Mouse (Mus musculus): ENCODE measurements around the gene Ppm1l. TPM values are rescaled to one million over a fixed set of nuclear protein-coding genes. Genes with fewer than 3 reads are reported as not detected.

Gene Ppm1l
- polyA plus RNA-seq, 1 experiment from 2014 or later: 4.8 TPM

DNA sequence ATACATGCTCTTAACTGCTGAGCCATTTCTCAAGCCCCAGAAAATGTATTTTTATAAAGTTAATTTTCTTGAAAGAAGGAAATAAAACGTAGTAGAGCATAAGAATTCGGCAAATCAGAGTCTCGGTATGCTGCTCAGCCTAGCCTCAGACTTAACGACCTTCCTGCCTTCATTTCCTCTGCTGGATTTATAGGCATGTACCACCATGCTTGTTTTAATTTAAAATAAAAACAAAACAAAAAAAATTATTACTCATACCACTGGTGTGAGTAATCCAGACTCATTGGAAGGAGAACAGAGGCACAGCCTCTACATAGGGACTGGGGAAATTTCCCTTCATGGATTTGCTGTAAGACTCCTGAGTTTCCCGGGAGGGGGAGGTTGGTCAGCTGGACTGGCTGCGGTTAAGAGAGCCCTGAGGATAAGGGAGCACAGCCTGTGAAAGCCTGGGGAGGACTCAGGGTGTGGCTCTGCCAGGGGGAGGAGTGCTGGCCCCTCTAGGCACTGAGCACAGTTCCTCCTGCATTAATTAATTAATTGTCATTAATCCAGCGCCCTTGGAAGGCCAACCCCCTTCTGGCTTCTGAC, 39.5 kb downstream of the Ppm1l start:
- no peak for ATAC-seq (ENCODE audit: insufficient read depth)
- WGBS (ENCODE audit: insufficient replicate concordance): 66% methylated on average over 7 of the region's 7 CpGs

DNA sequence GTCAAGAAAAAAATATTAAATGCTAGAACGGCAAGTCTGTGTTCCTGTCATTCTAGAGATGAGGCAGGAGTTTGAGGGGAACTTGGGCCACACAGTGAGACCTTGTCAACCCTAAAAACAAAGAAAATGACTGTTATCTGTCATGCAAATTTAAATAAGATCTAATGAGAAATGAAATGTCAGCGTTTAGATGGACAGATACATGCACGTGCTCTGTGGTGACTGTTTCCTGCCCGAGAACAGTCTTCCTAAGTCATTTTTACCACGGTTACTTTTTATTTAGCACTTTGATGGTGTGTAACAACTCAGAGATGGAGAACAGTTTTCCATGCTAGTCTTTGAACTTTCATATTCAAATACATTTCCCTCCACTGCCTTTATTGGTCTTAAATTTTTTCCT, 40.1 kb downstream of the Ppm1l start:
- Histone ChIP-seq H3K4me2 (no peak overlapping the region), H3K9me3 (replicated peaks) (no peaks in the 10 kb centered on the region), H3K27me3 (no peaks in the 10 kb centered on the region), H3K9ac (no peak overlapping the region), H3K4me3 (replicated peaks) (no peak overlapping the region), H3K27ac (replicated peaks) (no peak overlapping the region), H3K36me3 (replicated peaks) (no peaks in the 10 kb centered on the region), H3K4me1 (replicated peaks) (peaks cover 20% of the 10 kb centered on the region)
- ATAC-seq (ENCODE audit: insufficient read depth): no peak
- WGBS (ENCODE audit: insufficient replicate concordance): 24% methylated on average over 5 of the region's 5 CpGs

More for the DNA sequence above, 39.5 kb downstream of the Ppm1l start:
- Histone ChIP-seq H3K36me3 (replicated peaks) (no peaks in the 10 kb centered on the region), H3K9ac (no peak overlapping the region), H3K4me2 (no peak overlapping the region), H3K9me3 (replicated peaks) (no peaks in the 10 kb centered on the region), H3K4me3 (replicated peaks) (no peak overlapping the region), H3K27me3 (no peaks in the 10 kb centered on the region), H3K4me1 (replicated peaks) (peaks cover 25% of the 10 kb centered on the region), H3K27ac (replicated peaks) (no peak overlapping the region)

DNA sequence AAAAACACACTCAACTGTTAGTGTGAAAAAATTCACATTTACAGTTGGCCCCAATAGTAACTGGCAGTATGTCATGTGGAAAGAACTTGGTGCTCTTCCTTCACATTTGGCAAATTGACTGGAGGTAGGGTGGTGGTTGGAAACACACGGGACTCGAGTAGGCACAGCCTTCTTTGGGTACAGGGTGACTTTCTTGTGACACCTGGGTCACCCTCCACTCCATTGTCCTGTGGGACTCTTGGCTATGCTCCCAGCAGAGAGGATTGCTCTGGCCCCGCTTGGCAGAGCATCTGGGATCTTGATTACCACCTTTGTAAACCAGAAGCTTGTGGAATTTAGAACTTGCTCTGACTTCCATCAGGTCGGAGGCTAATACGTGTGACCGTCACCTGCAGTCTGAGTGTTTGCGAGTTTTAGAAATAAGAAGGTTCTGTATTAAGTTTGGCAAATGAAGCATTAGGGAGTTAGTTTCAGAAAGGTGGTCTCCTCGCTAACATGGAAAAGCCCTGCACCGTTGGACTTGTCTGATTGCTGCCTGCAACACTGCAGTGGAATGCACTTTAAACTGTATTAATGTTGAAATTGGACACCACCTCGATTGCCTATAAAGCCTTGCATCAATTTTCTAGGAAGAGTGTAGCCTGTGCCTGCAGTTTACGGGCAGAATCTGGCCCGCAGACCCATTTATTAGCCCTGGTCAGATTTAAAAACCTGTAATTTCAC, 41.4 kb downstream of the Ppm1l start:
- no peaks in the 10 kb centered on the region for H3K36me3 ChIP-seq (replicated peaks)
- H3K27ac ChIP-seq (replicated peaks): no peak overlapping the region
- no peaks in the 10 kb centered on the region for H3K9me3 ChIP-seq (replicated peaks)
- H3K9ac ChIP-seq: no peak overlapping the region
- H3K4me3 ChIP-seq (replicated peaks): no peak overlapping the region
- WGBS (ENCODE audit: insufficient replicate concordance): 80% methylated on average over 12 of the region's 12 CpGs
- H3K4me2 ChIP-seq: no peak overlapping the region
- no peak for ATAC-seq (ENCODE audit: insufficient read depth)
- H3K27me3 ChIP-seq: no peaks in the 10 kb centered on the region
- H3K4me1 ChIP-seq (replicated peaks): peaks cover 15% of the 10 kb centered on the region; the same call in 1 of the 2 replicates

DNA sequence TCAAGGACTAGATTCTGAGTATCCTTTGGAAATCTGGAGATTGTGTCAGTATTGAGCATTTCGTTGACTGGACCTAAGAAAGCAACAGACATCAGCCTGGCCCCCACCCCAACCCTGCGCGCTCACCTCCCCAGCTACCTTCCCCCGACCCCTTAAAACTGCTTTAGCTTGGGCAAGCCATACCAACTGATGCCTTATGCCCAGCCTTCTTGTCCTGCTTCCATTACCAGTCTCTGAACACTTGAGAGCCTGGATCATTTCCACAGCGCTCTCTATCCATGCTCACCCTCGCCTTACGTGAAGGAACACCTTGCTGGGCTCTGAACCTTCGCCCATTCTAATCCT, 41.9 kb downstream of the Ppm1l start:
- H3K9ac ChIP-seq: no peak overlapping the region
- H3K27ac ChIP-seq (replicated peaks): no peak overlapping the region
- H3K27me3 ChIP-seq: no peaks in the 10 kb centered on the region
- H3K9me3 ChIP-seq (replicated peaks): no peaks in the 10 kb centered on the region
- H3K4me2 ChIP-seq: no peak overlapping the region
- H3K36me3 ChIP-seq (replicated peaks): no peaks in the 10 kb centered on the region
- H3K4me1 ChIP-seq (replicated peaks): peaks cover 15% of the 10 kb centered on the region; the same call in 1 of the 2 replicates
- no peak overlapping the region for H3K4me3 ChIP-seq (replicated peaks)
- WGBS (ENCODE audit: insufficient replicate concordance): 86% methylated on average over 8 of the region's 8 CpGs
- no peak for ATAC-seq (ENCODE audit: insufficient read depth)

DNA sequence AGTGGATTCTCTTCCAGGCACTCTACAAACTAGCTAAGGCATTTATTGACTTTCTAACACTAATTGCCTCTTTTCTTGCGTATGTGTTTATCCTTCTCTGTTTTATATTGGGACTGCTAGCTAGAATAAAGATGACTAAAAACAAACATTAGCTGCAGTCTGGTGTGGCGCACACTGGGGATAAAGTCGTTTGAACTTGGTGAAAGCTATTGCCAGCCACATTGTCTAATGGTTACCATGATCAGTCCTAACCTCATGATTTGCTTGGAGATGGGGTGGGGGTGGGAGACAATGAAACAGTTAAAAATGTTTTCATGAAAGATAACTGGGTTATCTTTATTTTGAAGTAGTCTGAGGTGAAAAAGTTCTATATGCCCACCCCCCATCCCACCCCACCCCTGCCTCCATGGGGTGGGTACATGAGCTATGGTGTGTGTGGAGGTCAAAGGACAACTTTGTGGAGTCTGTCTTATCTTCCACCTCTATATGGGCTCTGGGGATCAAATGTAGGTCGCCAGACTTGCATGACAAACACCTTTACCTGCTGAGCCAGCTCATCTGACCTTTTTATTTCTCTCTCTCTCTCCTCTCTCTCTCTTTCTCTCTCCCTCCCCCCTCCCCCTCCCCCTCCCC, 43.7 kb downstream of the Ppm1l start:
- no peak overlapping the region for H3K4me3 ChIP-seq (replicated peaks)
- no peak overlapping the region for H3K9ac ChIP-seq
- WGBS (ENCODE audit: insufficient replicate concordance): 51% methylated on average over 4 of the region's 4 CpGs
- peaks cover 14% of the 10 kb centered on the region; the same call in 1 of the 2 replicates for H3K4me1 ChIP-seq (replicated peaks)
- ATAC-seq (ENCODE audit: insufficient read depth): no peak
- no peaks in the 10 kb centered on the region for H3K9me3 ChIP-seq (replicated peaks)
- H3K4me2 ChIP-seq: no peak overlapping the region
- no peaks in the 10 kb centered on the region for H3K27me3 ChIP-seq
- no peaks in the 10 kb centered on the region for H3K36me3 ChIP-seq (replicated peaks)
- no peak overlapping the region for H3K27ac ChIP-seq (replicated peaks)

DNA sequence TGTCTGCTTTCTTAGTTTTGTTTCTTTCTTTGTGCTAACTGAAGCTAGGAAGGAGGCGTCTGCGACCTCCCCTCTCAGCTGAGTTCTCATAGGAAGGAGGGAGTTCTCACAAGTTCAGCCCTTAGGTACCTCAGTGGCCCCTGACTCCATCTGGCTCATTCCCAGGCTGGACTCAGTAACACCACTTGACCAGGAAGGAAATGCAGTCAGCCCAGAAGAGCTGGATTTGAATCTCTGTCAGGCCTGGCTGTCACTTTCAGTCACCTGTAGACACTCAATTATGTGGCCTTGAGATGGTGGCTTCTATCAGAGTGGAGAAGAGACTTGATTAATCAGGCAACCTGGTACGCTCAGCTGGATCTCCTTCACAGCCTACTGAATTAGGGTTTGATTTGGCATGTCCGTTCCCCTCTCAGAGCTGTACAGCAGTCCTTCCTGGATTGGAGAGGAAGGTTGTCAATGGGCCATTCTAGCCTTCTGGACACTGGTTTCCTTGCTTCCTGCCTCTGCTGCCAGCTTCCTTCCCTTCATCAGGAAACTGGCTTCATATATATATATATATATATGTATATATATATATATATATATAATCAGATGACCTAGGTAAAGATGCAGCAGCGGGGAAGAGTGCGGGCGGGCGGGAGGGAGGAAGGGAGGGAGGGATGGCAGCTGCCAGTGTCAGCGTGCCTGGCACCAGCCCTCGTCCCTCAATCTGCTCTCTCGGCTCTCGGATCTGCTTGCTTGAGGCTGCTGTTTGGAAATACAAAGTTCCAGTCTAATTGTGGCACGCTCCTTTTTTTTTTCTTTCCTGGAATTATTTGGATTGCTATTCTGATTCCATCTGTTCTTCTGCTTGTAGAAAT, 45.1 kb downstream of the Ppm1l start:
- no peak overlapping the region for H3K4me2 ChIP-seq
- 83% methylated on average over 13 of the region's 13 CpGs for WGBS (ENCODE audit: insufficient replicate concordance)
- ATAC-seq (ENCODE audit: insufficient read depth): no peak
- H3K27ac ChIP-seq (replicated peaks): no peak overlapping the region
- H3K4me3 ChIP-seq (replicated peaks): no peak overlapping the region
- no peaks in the 10 kb centered on the region for H3K27me3 ChIP-seq
- no peaks in the 10 kb centered on the region for H3K9me3 ChIP-seq (replicated peaks)
- no peaks in the 10 kb centered on the region for H3K36me3 ChIP-seq (replicated peaks)
- no peak overlapping the region for H3K9ac ChIP-seq
- 0 out of 2 replicates have a peak, but pooled peaks cover 3% of the 10 kb centered on the region for H3K4me1 ChIP-seq (replicated peaks)

DNA sequence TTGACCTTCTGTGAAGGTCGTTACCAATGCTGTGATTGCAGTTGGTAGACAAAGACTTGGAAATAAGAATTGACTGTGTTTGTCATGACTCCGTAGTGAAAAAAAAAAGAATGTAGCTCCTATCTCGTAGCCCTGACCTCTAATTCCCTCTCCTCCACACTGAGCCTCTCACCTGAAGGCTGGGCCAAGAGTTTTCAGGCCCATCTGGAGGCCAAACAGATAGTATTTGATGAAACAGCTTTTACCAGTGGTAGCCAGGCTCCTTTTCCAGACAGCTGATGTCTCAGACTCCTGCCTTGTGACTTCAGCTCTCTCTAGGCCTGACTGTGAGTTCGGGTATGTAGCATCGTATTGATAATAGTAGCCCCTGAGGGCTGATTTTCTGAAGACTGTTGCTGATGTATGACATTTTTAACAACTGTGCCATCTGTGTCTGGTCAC, 45.7 kb downstream of the Ppm1l start:
- Histone ChIP-seq H3K27me3 (no peaks in the 10 kb centered on the region), H3K9ac (no peak overlapping the region), H3K9me3 (replicated peaks) (no peaks in the 10 kb centered on the region), H3K4me3 (replicated peaks) (no peak overlapping the region), H3K4me1 (replicated peaks) (0 out of 2 replicates have a peak, but pooled peaks cover 3% of the 10 kb centered on the region), H3K4me2 (no peak overlapping the region), H3K27ac (replicated peaks) (no peak overlapping the region), H3K36me3 (replicated peaks) (no peaks in the 10 kb centered on the region)
- 75% methylated on average over 5 of the region's 5 CpGs for WGBS (ENCODE audit: insufficient replicate concordance)
- no peak for ATAC-seq (ENCODE audit: insufficient read depth)

DNA sequence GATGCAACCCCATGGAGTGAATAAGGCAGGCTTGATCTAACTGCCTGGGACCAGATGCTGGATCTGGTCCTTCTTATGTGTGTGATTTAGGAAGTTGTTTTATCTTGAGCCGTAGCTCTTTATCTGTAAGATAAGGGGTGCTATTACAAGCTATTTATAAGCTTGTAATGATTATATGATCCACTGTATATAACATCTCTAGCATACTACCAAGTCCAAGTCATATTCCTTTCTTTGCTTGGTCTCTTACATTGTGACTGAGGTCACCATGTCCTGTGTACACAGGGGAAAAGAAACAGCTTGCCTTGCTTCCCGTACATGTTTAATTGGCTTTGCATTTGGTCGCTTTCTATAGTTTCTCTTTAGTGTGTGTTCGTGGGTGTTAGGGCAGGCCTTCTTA, 46.2 kb downstream of the Ppm1l start:
- WGBS (ENCODE audit: insufficient replicate concordance): 67% methylated on average over 4 of the region's 4 CpGs
- Histone ChIP-seq H3K27me3 (no peaks in the 10 kb centered on the region), H3K4me3 (replicated peaks) (no peak overlapping the region), H3K4me2 (no peak overlapping the region), H3K36me3 (replicated peaks) (no peaks in the 10 kb centered on the region), H3K9ac (no peak overlapping the region), H3K27ac (replicated peaks) (no peak overlapping the region), H3K4me1 (replicated peaks) (0 out of 2 replicates have a peak, but pooled peaks cover 3% of the 10 kb centered on the region), H3K9me3 (replicated peaks) (no peaks in the 10 kb centered on the region)
- no peak for ATAC-seq (ENCODE audit: insufficient read depth)

DNA sequence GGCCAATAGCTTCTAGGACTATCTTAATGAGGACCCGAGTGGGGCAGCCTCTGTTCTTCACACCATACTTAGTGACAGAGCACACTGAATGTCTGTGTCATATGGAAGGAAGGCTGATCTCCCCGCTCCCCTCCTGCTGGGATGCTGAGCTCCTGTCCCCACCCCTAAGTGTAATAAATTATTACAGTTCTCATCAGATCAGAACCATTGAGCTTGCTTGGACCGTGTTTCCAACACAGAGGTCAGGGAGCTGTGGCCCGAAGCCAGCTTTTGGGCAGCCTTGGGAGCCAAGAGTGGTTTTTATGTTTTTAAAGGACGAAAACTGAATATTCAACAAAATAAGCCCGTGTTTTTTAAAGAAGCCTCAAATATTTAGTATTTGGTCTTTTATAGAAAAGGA, 47.5 kb downstream of the Ppm1l start:
- 77% methylated on average over 6 of the region's 6 CpGs for WGBS (ENCODE audit: insufficient replicate concordance)
- Histone ChIP-seq H3K36me3 (replicated peaks) (no peaks in the 10 kb centered on the region), H3K27ac (replicated peaks) (no peak overlapping the region), H3K27me3 (no peaks in the 10 kb centered on the region), H3K4me2 (no peak overlapping the region), H3K4me1 (replicated peaks) (0 out of 2 replicates have a peak, but pooled peaks cover 3% of the 10 kb centered on the region), H3K9ac (no peak overlapping the region), H3K9me3 (replicated peaks) (no peaks in the 10 kb centered on the region), H3K4me3 (replicated peaks) (no peak overlapping the region)
- ATAC-seq (ENCODE audit: insufficient read depth): no peak

DNA sequence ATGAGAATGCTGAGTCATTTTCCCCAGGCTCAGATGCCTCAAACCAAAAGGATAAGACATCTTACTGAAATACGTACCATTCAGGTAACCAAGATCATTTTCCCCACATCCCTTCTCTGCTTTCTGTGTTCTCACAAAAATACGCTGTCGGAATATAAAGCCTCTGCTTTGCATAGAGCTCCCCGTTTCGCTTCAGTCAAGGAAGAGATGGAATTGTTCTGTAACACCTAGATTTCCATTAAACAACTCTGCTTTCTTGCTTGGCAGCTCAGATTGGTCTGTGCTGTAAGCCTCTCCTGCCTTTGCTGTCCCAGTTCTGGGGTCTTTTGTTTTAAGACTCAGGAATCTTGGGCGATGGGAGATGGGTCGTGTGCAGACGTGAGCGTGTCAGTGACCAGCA, 51.3 kb downstream of the Ppm1l start:
- H3K4me1 ChIP-seq (replicated peaks): no peaks in the 10 kb centered on the region
- no peaks in the 10 kb centered on the region for H3K27me3 ChIP-seq
- ATAC-seq (ENCODE audit: insufficient read depth): no peak
- no peaks in the 10 kb centered on the region for H3K36me3 ChIP-seq (replicated peaks)
- H3K4me3 ChIP-seq (replicated peaks): no peak overlapping the region
- H3K9me3 ChIP-seq (replicated peaks): no peaks in the 10 kb centered on the region
- 90% methylated on average over 9 of the region's 9 CpGs for WGBS (ENCODE audit: insufficient replicate concordance)
- H3K27ac ChIP-seq (replicated peaks): no peak overlapping the region
- H3K9ac ChIP-seq: no peak overlapping the region
- no peak overlapping the region for H3K4me2 ChIP-seq

DNA sequence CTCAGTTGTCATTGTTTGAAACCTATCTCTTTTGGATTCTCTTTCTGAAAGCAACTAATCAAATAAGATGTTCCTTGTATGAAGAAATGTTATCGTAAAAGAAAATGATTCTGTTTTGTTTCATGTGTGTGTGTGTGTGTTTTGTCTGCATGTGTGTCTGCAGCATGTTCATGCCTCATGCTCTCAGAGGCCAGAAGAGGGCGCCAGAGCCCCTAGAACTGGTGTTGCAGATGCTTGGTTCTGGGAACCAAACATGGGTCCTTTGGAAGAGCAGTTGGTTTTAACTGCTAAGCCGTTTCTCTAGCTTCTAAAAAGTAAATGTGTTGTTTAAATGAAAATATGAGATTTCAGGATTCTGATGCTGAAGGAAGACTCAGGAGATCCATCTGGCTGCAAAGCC, 56.1 kb downstream of the Ppm1l start:
- peaks cover 3% of the 10 kb centered on the region for H3K4me1 ChIP-seq (replicated peaks)
- H3K9me3 ChIP-seq (replicated peaks): no peaks in the 10 kb centered on the region
- H3K27me3 ChIP-seq: no peaks in the 10 kb centered on the region
- H3K27ac ChIP-seq (replicated peaks): no peak overlapping the region
- H3K4me3 ChIP-seq (replicated peaks): no peak overlapping the region
- no peak overlapping the region for H3K9ac ChIP-seq
- WGBS (ENCODE audit: insufficient replicate concordance): 70% methylated on average over 3 of the region's 3 CpGs
- H3K36me3 ChIP-seq (replicated peaks): no peaks in the 10 kb centered on the region
- no peak for ATAC-seq (ENCODE audit: insufficient read depth)
- H3K4me2 ChIP-seq: no peak overlapping the region

Measured in liver, embryonic 15.5 days (tissue).